ENCODE assay signal across 22 mouse cellular contexts in the genomic region with DNA sequence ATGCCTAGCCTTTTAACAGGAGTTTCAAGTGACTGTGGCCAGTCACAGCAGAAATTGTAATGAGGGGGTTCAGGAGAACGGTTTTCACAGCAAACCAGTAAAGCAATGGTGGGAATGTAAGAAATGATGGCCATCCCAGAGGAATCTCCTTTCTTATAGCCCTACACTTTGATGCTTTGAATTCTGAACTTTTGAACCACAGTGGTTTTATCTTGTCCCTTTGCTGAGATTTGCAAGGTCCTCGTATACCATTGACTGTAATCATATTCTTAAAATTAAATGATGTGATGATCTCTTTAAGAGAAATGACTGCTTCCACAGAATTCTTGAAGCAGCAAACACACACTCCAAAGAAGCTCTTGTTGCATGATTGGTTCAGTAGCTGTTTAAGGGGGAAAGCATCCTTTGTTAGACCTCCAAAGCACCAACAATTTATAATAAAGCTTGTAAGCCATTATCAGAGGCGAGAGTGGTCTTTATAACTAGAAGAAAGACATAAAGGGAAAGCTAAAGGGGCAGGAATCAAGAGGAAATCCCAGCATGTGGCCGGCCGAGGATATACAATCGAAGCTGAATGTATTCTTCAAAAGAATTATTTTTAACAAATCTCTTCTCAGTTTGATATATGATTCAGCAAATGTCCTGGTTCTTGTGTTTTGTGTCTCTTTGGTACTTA. TPM values are rescaled to one million over a fixed set of nuclear protein-coding genes. Genes with fewer than 3 reads are reported as not detected.
A peak's percentile ranks its signal among the peaks of the same experiment; 100 is the strongest.
DNase-seq lines count a peak whose midpoint lies in the region; ATAC-seq lines count a peak whose summit lies in the region.
"Had no signal": no experiment of that assay in that cellular context is flagged by ENCODE, and none has a peak within 500 bp of the region (broad histone marks: within the 10 kb centered on the region; RNA-seq: fewer than 3 reads in every experiment).

No protein-coding gene starts in this region.

- no peak overlapping the region for H3K27ac ChIP-seq in forebrain, embryonic 11.5 days (ENCODE audit: low read depth, low read length)
- no peak overlapping the region for H3K27ac ChIP-seq in forebrain, embryonic 16.5 days (ENCODE audit: low read length)
- H3K27ac ChIP-seq in midbrain, embryonic 15.5 days = peak overlapping the region; percentile 16; the same call in 1 of the 2 replicates
- H3K27ac ChIP-seq in midbrain, embryonic 11.5 days (ENCODE audit: low read depth, low read length) = no peak overlapping the region
- H3K27ac ChIP-seq in forebrain, embryonic 13.5 days = no peak overlapping the region
- H3K27ac ChIP-seq: embryonic facial prominence, embryonic 13.5 days; gastrocnemius, adult 2 months; hindbrain, embryonic 10.5 days; hindbrain, embryonic 15.5 days had no signal

- peak; percentile 14; the same call in 1 of the 2 replicates for ATAC-seq in forebrain, embryonic 11.5 days (replicated peaks; ENCODE audit: low FRiP score)
- no peak for ATAC-seq in forebrain, embryonic 16.5 days
- peak; percentile 39; the same call in 1 of the 2 replicates for ATAC-seq in midbrain, embryonic 15.5 days (replicated peaks)
- ATAC-seq in midbrain, embryonic 11.5 days (ENCODE audit: low FRiP score) = no peak
- ATAC-seq in forebrain, embryonic 13.5 days = peak; percentile 39; the same call in 1 of the 2 replicates
- ATAC-seq: activated CD4-positive, CD25-positive, alpha-beta regulatory T cell, adult 4 months; intestine, embryonic 16.5 days; Patski had no signal

- H3K36me3 ChIP-seq in forebrain, embryonic 11.5 days (ENCODE audit: control insufficient read depth, insufficient read depth, low read length) = no peaks in the 10 kb centered on the region
- H3K36me3 ChIP-seq in forebrain, embryonic 16.5 days (ENCODE audit: control insufficient read depth, insufficient read depth) = no peaks in the 10 kb centered on the region
- no peaks in the 10 kb centered on the region for H3K36me3 ChIP-seq in midbrain, embryonic 15.5 days (replicated peaks)
- no peaks in the 10 kb centered on the region for H3K36me3 ChIP-seq in midbrain, embryonic 11.5 days (ENCODE audit: control insufficient read depth, insufficient read depth, low read length)
- no peaks in the 10 kb centered on the region for H3K36me3 ChIP-seq in forebrain, embryonic 13.5 days (ENCODE audit: poor library complexity, severe bottlenecking)
- H3K36me3 ChIP-seq: embryonic facial prominence, embryonic 13.5 days; heart, embryonic 12.5 days; hindbrain, embryonic 10.5 days; hindbrain, embryonic 15.5 days had no signal

- H3K4me1 ChIP-seq in forebrain, embryonic 11.5 days (replicated peaks; ENCODE audit: control insufficient read depth, insufficient read depth, low read length) = no peaks in the 10 kb centered on the region; the same call in 1 of the 2 replicates
- peaks cover 15% of the 10 kb centered on the region for H3K4me1 ChIP-seq in forebrain, embryonic 16.5 days (replicated peaks; ENCODE audit: control insufficient read depth, insufficient read depth, low read length)
- no peaks in the 10 kb centered on the region for H3K4me1 ChIP-seq in midbrain, embryonic 15.5 days
- no peaks in the 10 kb centered on the region for H3K4me1 ChIP-seq in midbrain, embryonic 11.5 days (ENCODE audit: control insufficient read depth, insufficient read depth, low read length)
- H3K4me1 ChIP-seq in forebrain, embryonic 13.5 days = peaks cover 11% of the 10 kb centered on the region
- H3K4me1 ChIP-seq: heart, embryonic 12.5 days; hindbrain, embryonic 15.5 days had no signal

- no peaks in the 10 kb centered on the region for H3K9me3 ChIP-seq in forebrain, embryonic 11.5 days (ENCODE audit: control insufficient read depth, low read length)
- no peaks in the 10 kb centered on the region for H3K9me3 ChIP-seq in forebrain, embryonic 16.5 days (ENCODE audit: control insufficient read depth, low read length)
- no peaks in the 10 kb centered on the region for H3K9me3 ChIP-seq in midbrain, embryonic 15.5 days
- no peaks in the 10 kb centered on the region for H3K9me3 ChIP-seq in midbrain, embryonic 11.5 days (ENCODE audit: control insufficient read depth, low read length)
- no peaks in the 10 kb centered on the region for H3K9me3 ChIP-seq in forebrain, embryonic 13.5 days (replicated peaks)
- H3K9me3 ChIP-seq: embryonic facial prominence, embryonic 13.5 days; heart, embryonic 12.5 days; hindbrain, embryonic 10.5 days; hindbrain, embryonic 15.5 days had no signal

- DNase-seq in forebrain, embryonic 11.5 days (ENCODE audit: low spot score) = no peak
- DNase-seq in midbrain, embryonic 11.5 days (ENCODE audit: low spot score, missing footprints) = no peak
- no peak for DNase-seq in cerebellum, adult 11 months
- DNase-seq in adrenal gland, postnatal 14 days = no peak
- DNase-seq: adrenal gland, postnatal 25 days; cerebellum, adult 8-10 months; gastrocnemius, adult 2 months; gastrocnemius, postnatal 25 days had no signal

- no peak overlapping the region for H3K4me2 ChIP-seq in forebrain, embryonic 11.5 days (ENCODE audit: low read depth, low read length, severe bottlenecking)
- no peak overlapping the region for H3K4me2 ChIP-seq in forebrain, embryonic 16.5 days (ENCODE audit: low read length)
- no peak overlapping the region for H3K4me2 ChIP-seq in midbrain, embryonic 15.5 days
- no peak overlapping the region for H3K4me2 ChIP-seq in midbrain, embryonic 11.5 days
- no peak overlapping the region for H3K4me2 ChIP-seq in forebrain, embryonic 13.5 days
- H3K4me2 ChIP-seq: embryonic facial prominence, embryonic 13.5 days; heart, embryonic 12.5 days; hindbrain, embryonic 15.5 days had no signal

- no peak overlapping the region for H3K4me3 ChIP-seq in forebrain, embryonic 11.5 days (ENCODE audit: low read depth, low read length)
- H3K4me3 ChIP-seq in forebrain, embryonic 16.5 days (replicated peaks; ENCODE audit: low read length) = no peak overlapping the region
- no peak overlapping the region for H3K4me3 ChIP-seq in midbrain, embryonic 15.5 days
- H3K4me3 ChIP-seq in midbrain, embryonic 11.5 days (ENCODE audit: low read depth, low read length) = no peak overlapping the region
- H3K4me3 ChIP-seq in forebrain, embryonic 13.5 days = no peak overlapping the region
- H3K4me3 ChIP-seq: embryonic facial prominence, embryonic 13.5 days; erythroblast, embryonic 14.5 days; gastrocnemius, adult 2 months; heart, embryonic 12.5 days; hindbrain, embryonic 10.5 days; hindbrain, embryonic 15.5 days had no signal

- H3K9ac ChIP-seq in forebrain, embryonic 11.5 days (ENCODE audit: low read length) = no peak overlapping the region
- no peak overlapping the region for H3K9ac ChIP-seq in forebrain, embryonic 16.5 days (replicated peaks; ENCODE audit: low read depth, low read length)
- no peak overlapping the region for H3K9ac ChIP-seq in midbrain, embryonic 15.5 days
- H3K9ac ChIP-seq in midbrain, embryonic 11.5 days (ENCODE audit: low read length) = no peak overlapping the region
- no peak overlapping the region for H3K9ac ChIP-seq in forebrain, embryonic 13.5 days
- H3K9ac ChIP-seq: embryonic facial prominence, embryonic 13.5 days; heart, embryonic 12.5 days; hindbrain, embryonic 15.5 days had no signal

- no peaks in the 10 kb centered on the region for H3K27me3 ChIP-seq in forebrain, embryonic 11.5 days (ENCODE audit: control insufficient read depth, insufficient read depth, low read length)
- H3K27me3 ChIP-seq in forebrain, embryonic 16.5 days (replicated peaks; ENCODE audit: control insufficient read depth, insufficient read depth, low read length) = no peaks in the 10 kb centered on the region
- H3K27me3 ChIP-seq in midbrain, embryonic 15.5 days (replicated peaks) = no peaks in the 10 kb centered on the region
- H3K27me3 ChIP-seq in midbrain, embryonic 11.5 days (ENCODE audit: control insufficient read depth, insufficient read depth, low read length) = no peaks in the 10 kb centered on the region
- H3K27me3 ChIP-seq in forebrain, embryonic 13.5 days = no peaks in the 10 kb centered on the region
- H3K27me3 ChIP-seq: CH12.LX; embryonic facial prominence, embryonic 13.5 days; heart, embryonic 12.5 days; hindbrain, embryonic 15.5 days had no signal

- WGBS in forebrain, embryonic 11.5 days = 15% methylated on average over 6 of the region's 6 CpGs
- 10% methylated on average over 6 of the region's 6 CpGs for WGBS in forebrain, embryonic 16.5 days
- 23% methylated on average over 6 of the region's 6 CpGs for WGBS in midbrain, embryonic 15.5 days
- 40% methylated on average over 6 of the region's 6 CpGs for WGBS in midbrain, embryonic 11.5 days
- WGBS in forebrain, embryonic 13.5 days = 2% methylated on average over 6 of the region's 6 CpGs

RNA-seq across cellular contexts. Expression of a gene that starts 56.3 kb away (rescaled TPM):
- 27.6 and 33.7 TPM in 2 replicates for polyA plus RNA-seq in forebrain, embryonic 11.5 days (2014; fragmentation: Nextera tagmentation; extraction: Ambion mirVana)
- 123 and 132 TPM in 2 replicates for polyA plus RNA-seq in forebrain, embryonic 16.5 days (2015; fragmentation: Nextera tagmentation; extraction: Ambion mirVana)
- 91.6 and 95.0 TPM in 2 replicates for polyA plus RNA-seq in midbrain, embryonic 15.5 days (2015; fragmentation: Nextera tagmentation; extraction: Ambion mirVana)
- 19.8 and 25.5 TPM in 2 replicates for polyA plus RNA-seq in midbrain, embryonic 11.5 days (2014; fragmentation: Nextera tagmentation; extraction: Ambion mirVana)
- polyA plus RNA-seq in forebrain, embryonic 13.5 days (2015; fragmentation: Nextera tagmentation; extraction: Ambion mirVana) = 63.1 and 68.5 TPM in 2 replicates
- 5.8 and 9.3 TPM in 2 replicates for total RNA-seq in adrenal gland, postnatal 14 days (2021)
- total RNA-seq: CH12.LX; common myeloid progenitor, adult 5-6 weeks; granulocyte monocyte progenitor cell, adult 5-6 weeks had no signal
- polyA plus RNA-seq: erythroblast, embryonic 14.5 days had no signal

Comparison
In these comparisons a context has a peak if more than half of its experiments do, and no peak if none do; other contexts are left out.
1. ATAC-seq: peak in forebrain, embryonic 11.5 days (single experiment), midbrain, embryonic 15.5 days (single experiment) and forebrain, embryonic 13.5 days (single experiment); none in forebrain, embryonic 16.5 days (single experiment) and midbrain, embryonic 11.5 days (single experiment).